Mouse (Mus musculus) embryo, embryonic 11 days (tissue): ENCODE results near the gene Mei4.
A peak's percentile ranks its signal among the peaks of the same experiment; 100 is the strongest.

Experiments used
- DNase-seq: peaks from one replicate; pipeline ENCODE4 v3.0.0-alpha.2; 2015

Mei4 gene

GRCm38 (mm10) chr9:81863181-81863887 lies at the start of gene Mei4:
Gene Mei4 (plus strand): TSS chr9:81863670.
- peak; percentile 93 for DNase-seq

DNA sequence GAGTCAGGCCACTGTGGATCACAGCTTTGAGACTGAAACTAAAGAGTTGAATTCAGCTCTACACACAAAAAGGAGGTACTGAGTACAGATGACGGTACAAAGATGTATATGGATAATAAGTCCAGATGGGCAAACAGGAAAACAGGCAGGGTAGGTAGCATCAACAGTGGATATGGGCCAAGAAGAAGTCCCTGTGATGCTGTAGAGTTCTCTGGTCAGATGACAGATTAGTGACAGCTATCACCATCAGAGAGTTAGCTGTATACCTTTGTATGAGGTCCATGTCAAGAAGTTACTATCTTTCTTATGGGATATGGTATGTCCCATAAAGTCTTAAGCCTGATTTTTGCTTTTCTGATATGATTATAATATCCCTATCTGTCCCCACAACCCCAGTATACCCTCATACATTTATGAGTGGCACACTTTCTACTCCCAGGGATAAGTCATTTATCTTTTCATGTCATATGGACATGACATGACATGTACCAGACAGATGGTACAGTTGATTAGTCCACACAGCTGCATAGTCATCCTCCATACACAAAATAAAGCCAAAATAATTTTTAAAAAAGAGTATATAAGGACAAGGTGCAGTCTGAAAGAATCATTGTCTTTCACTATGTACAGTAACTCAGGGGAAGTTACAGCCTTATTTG lies 43.6 kb upstream of the Mei4 start:
- DNase-seq: no peak

GRCm38 (mm10) chr9:81827560-81827959 lies 35.9 kb upstream of the Mei4 start:
- DNase-seq: no peak

- DNase-seq: no peak
These were observed 29.4 kb upstream of the Mei4 start for GRCm38 (mm10) chr9:81834056-81834455.

DNA sequence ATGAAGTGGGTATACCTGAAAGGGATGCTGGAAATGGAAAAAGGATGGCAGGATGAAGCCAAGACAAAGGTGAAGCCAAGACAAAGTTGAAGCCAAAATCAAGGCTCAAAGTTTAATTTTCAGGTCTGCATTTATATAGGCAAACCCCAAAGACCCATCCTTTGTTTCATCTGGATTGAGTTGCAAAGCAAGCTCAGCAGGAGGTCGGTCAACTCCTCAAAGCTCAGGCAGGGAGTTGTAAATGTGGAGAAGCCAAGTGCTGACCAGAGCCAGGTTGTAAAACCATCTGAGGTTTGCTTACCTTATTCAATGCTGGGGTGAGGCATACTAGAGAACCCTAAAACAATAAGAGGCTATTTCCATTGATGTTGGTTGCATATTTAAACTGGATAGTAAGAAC lies 4.6 kb upstream of the Mei4 start:
- no peak for DNase-seq

DNA sequence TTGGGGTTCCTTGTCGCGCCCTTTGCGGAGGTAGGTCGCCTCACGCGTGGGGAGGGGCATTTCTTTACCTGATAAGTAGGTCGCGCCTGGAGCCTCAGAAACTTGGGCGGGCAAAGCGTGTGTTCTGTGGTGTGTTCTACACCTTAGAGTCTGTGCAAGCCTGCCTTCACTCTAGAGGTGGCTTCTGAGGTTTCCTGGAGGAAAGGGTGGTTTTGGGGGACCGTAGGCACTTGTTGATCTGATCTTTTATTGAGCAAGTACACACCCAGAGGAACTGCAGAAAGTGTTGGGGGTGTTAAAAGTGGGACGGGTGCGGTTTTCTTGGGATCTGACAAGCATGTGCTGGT lies 391 bp downstream of the Mei4 start:
- no peak for DNase-seq

DNA sequence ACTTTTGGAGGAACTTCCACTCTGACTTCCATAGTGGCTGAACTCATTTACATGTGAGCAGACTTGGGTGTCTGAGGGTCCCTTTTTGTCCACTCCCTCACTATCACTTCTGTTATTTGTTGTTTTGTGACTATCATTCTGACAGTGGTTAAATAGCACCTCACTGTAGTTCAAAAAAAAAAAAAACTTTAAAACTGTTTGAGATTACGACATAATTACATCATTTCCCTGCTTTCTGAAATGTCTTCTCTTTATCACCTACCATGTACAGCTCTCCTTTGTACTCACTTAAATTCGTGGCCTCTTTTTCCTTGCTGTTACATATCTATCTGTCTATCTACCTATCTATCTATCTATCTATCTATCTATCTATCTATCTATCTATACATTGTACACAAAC lies 2.6 kb downstream of the Mei4 start:
- DNase-seq: no peak

DNA sequence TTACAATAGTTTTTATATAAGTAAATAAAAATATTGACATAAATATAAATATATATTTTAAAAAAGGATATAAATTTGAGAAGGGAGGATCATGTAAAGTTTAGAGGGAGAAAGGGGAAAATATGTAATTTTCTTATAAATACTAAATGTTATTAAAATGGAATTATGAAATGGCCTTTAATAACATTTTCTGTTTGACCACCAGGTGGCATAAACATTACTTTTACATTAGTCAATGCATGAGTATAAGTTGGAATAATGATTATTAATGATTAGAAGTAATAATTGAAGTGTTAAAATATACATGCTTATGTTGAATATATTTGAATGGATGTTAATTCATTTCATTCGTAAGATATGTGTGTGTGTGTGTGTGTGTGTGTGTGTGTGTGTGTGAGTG lies 58.0 kb downstream of the Mei4 start:
- peak; percentile 2 for DNase-seq

DNA sequence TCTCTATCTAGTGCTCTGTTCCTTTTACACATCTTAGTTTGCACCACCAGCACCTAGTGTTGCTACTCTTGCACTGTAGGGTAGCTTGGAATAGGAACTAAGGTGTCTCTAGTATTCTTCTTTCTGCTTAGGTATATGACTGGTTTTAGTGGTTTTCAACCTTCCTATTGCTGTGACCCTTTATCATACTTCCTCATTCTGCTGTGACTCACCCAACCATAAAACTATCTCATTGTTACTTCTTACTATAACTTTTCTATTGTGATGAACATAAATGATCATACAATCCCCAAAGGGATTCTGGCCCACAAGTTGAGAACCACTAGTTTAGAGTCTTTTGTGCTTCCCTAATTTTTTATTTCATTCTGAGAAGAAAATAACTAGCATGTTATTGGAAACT lies 61.3 kb downstream of the Mei4 start:
- no peak for DNase-seq

GRCm38 (mm10) chr9:81940533-81940932 lies 77.1 kb downstream of the Mei4 start:
- no peak for DNase-seq

GRCm38 (mm10) chr9:81945624-81946023 lies 82.2 kb downstream of the Mei4 start:
- no peak for DNase-seq

- DNase-seq: no peak
These were observed 93.4 kb downstream of the Mei4 start for GRCm38 (mm10) chr9:81956858-81957257.

DNA sequence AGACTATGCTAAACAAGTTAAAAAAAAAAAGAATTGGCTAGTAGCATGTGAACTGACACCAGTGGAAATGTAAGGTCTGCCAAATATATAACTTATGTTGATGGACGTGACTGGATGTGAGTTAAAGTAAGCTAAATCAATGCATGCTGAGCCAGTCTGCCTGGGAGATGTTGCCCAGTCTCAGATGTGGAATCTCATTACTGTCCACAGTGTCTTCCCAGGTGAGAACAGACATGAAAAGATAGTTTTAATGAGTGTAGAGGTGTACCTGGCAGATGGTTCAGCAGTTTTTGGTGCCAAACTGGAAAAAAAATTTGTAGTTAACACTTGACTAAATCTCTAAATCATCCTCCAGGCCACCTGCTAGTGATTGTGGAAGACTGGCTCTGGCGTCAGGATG lies 94.4 kb downstream of the Mei4 start:
- no peak for DNase-seq

DNA sequence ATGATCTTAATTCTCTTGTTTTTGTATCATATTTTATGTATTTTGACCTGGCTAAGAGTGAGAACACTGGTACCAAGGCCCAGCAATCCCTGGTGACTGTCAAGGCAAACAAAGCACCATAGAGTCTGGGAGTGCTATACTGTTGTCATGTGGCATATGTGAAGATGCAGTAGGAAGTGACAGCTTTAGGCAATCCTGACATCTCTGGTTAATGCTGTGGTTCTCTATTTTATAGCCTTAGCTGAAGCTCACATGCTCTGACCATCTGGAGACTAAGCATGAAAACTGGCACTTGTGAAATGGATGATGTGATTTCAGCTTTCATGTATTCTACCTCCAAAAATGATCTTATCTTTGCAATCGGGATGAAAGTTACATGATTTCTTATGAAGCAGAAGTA lies 103.3 kb downstream of the Mei4 start:
- DNase-seq: no peak

GRCm38 (mm10) chr9:81968935-81969334 lies 105.5 kb downstream of the Mei4 start:
- DNase-seq: no peak

- DNase-seq: no peak
These were observed 119.0 kb downstream of the Mei4 start for GRCm38 (mm10) chr9:81982461-81982860.

GRCm38 (mm10) chr9:82012991-82013390 lies 149.5 kb downstream of the Mei4 start:
- no peak for DNase-seq

DNA sequence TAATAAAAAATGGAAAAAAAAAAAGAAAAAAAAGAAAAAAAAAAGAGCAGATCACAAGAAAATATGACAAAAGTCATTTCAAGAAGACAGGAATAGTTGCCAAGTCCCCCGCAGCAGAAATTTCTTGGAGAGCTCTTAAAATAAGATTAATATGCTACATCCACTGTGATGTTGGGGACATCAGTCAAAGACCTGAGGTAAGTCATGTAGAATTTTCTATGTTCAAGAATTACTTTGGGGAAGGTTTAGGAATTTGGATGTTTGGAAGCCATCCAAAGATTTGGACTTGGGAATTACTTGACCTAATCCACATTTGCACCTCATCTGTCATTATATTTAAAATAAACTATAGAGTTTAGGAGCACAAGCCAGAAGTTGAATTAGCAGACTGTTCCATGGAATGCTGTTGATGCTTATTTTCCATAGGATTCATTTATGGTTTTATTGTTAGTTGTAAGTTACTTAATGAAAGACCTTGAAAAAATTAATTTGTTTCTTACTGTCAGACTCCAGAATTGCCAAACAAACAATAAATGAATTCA lies 179.1 kb downstream of the Mei4 start:
- no peak for DNase-seq

GRCm38 (mm10) chr9:82044517-82044916 lies 181.0 kb downstream of the Mei4 start:
- DNase-seq: no peak

GRCm38 (mm10) chr9:82073832-82074231 lies 210.4 kb downstream of the Mei4 start:
- DNase-seq: no peak

DNA sequence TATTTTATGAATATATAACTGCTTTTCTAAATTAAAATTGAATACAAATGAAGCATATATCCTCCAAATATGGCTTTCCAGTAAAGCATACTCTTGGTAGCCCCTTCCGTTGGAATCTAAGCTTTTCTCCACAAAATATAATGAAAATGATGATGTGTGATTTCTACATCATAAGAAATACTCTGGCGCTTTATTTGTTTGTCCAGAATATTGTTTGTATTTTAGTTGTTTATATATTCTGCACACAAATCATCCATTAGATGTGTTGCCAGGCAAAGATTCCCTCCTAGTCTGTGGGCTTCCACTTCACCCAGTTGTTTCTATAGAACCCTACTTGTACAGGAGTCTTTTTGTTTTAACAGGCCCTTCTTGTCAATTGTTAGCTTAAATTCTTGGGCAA lies 211.8 kb downstream of the Mei4 start:
- no peak for DNase-seq

GRCm38 (mm10) chr9:82096409-82096808 lies 232.9 kb downstream of the Mei4 start:
- DNase-seq: no peak

GRCm38 (mm10) chr9:82114865-82115264 lies 251.4 kb downstream of the Mei4 start:
- no peak for DNase-seq

DNA sequence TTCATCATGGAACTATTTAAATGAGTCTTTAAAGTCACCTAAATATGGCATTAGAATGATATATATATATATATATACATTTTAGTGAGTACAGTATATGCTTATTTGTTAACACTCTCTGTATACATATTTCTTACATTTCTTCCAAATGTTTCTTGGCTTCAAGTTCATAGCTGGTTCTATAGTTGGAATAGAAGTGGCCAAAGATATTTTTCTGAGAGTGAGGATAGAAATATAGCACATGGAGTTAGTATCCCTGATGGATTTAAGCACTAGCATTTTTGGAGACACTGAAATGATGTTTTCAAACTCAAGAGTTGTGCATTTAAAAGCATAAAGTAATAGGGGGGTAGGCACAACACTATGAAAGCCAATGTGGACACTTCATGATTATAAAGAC lies 272.6 kb downstream of the Mei4 start:
- no peak for DNase-seq

GRCm38 (mm10) chr9:82160143-82160542 lies 296.7 kb downstream of the Mei4 start:
- peak; percentile 49 for DNase-seq
